Mouse (Mus musculus) liver, embryonic 11.5 days (tissue): ENCODE measurements around the gene Slc24a2. TPM values are rescaled to one million over a fixed set of nuclear protein-coding genes. Genes with fewer than 3 reads are reported as not detected.

Experiments used
- ATAC-seq: fragments of 200-750 bp; cut with Nextera tagmentation; replicated peaks from 2 replicates; pipeline ENCODE4 v1.8.0; 2017; ENCODE audit warnings: moderate number of reproducible peaks, mild to moderate bottlenecking, moderate TSS enrichment, moderate library complexity; ENCODE audit not compliant: low FRiP score
- DNase-seq: peaks from one replicate; pipeline ENCODE4 v3.0.0-alpha.2; 2017; ENCODE audit warnings: low spot score
- H3K27ac ChIP-seq: fragments of 300-500 bp; sonication (generic); 2 replicates; pipeline ENCODE4 v1.5.1; 2014; ENCODE audit warnings: mild to moderate bottlenecking, low read depth, low read length, control low read depth
- H3K27me3 ChIP-seq: fragments of 300-500 bp; sonication (generic); replicated peaks from 2 replicates; pipeline ENCODE4 v1.6.1; 2014; ENCODE audit warnings: low read length, mixed read lengths; ENCODE audit not compliant: control insufficient read depth, insufficient read depth
- H3K36me3 ChIP-seq: fragments of 300-500 bp; sonication (generic); 2 replicates; pipeline ENCODE4 v1.6.1; 2014; ENCODE audit warnings: mild to moderate bottlenecking, low read length, moderate library complexity, mixed read lengths; ENCODE audit not compliant: control insufficient read depth, insufficient read depth
- H3K4me1 ChIP-seq: fragments of 300-500 bp; sonication (generic); replicated peaks from 2 replicates; pipeline ENCODE4 v1.6.1; 2014; ENCODE audit warnings: low read length, mixed read lengths; ENCODE audit not compliant: control insufficient read depth, insufficient read depth
- H3K4me2 ChIP-seq: fragments of 300-500 bp; sonication (generic); 2 replicates; pipeline ENCODE4 v1.6.1; 2014; ENCODE audit warnings: mild to moderate bottlenecking, control low read depth, moderate library complexity
- H3K4me3 ChIP-seq: fragments of 300-500 bp; sonication (generic); 2 replicates; pipeline ENCODE4 v1.5.1; 2014; ENCODE audit warnings: low read depth, low read length, control low read depth
- H3K9ac ChIP-seq: fragments of 300-500 bp; sonication (generic); 2 replicates; pipeline ENCODE4 v1.6.1; 2014; ENCODE audit warnings: low read depth, low read length, control low read depth
- H3K9me3 ChIP-seq: fragments of 300-500 bp; sonication (generic); 2 replicates; pipeline ENCODE4 v1.6.1; 2016; ENCODE audit warnings: low read length, inconsistent platforms, mixed read lengths; ENCODE audit not compliant: control insufficient read depth
- whole genome bisulfite sequencing: fragments of 180-500 bp; shearing (Covaris S2); extraction: QIAGEN DNeasy Blood & Tissue Kit; methylation state at CpG from one replicate; pipeline ENCODE4 v1.1.7; 2014; 5-methylcytosine and 5-hydroxymethylcytosine counted together
- polyA plus RNA-seq: library from polyadenylated mRNA; unstranded; fragments of >200 nt; fragmentation: Nextera tagmentation; extraction: Ambion mirVana; gene quantifications from 2 replicates; pipeline ENCODE4 v1.2.1, GENCODE M21; 2014

The Slc24a2 gene
- polyA plus RNA-seq, 1 experiment from 2014 or later, result 0.34 TPM

DNA sequence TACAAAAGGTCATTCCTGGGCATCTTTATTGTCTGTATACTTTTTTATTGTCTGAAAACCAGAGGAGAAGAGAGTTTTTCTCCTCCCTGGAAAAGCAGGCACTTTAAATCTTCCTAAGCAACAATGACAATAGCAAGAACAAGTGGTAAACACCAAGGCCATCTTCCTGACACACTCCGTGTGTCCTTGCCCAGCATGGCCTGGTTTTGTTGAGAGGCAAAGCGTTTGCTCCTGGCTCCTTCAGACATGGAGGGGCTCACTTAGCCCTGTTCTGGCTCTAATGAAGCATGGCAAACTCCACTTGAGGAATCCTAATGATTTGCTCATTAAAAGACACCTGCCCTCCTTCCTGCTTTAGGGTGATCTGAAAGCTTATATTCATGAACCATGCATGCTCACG is 162.2 kb downstream of the Slc24a2 start:
- no peaks in the 10 kb centered on the region for H3K9me3 ChIP-seq
- no peak overlapping the region for H3K9ac ChIP-seq
- no peaks in the 10 kb centered on the region for H3K27me3 ChIP-seq
- H3K4me2 ChIP-seq, result no peak overlapping the region
- ATAC-seq (no peak), DNase-seq (no peak)
- no peaks in the 10 kb centered on the region for H3K36me3 ChIP-seq
- H3K27ac ChIP-seq, result no peak overlapping the region
- WGBS, result 67% methylated on average over 3 of the region's 3 CpGs
- no peaks in the 10 kb centered on the region for H3K4me1 ChIP-seq
- H3K4me3 ChIP-seq, result no peak overlapping the region

- Histone ChIP-seq H3K4me3 (no peak overlapping the region), H3K27me3 (no peaks in the 10 kb centered on the region), H3K9ac (no peak overlapping the region), H3K9me3 (no peaks in the 10 kb centered on the region), H3K27ac (no peak overlapping the region), H3K36me3 (no peaks in the 10 kb centered on the region), H3K4me2 (no peak overlapping the region), H3K4me1 (no peaks in the 10 kb centered on the region)
- DNase-seq (no peak), ATAC-seq (no peak)
- WGBS, result 73% methylated on average over 5 of the region's 5 CpGs
These were observed 165.1 kb downstream of the Slc24a2 start for GRCm38 (mm10) chr4:87065227-87065626.

DNA sequence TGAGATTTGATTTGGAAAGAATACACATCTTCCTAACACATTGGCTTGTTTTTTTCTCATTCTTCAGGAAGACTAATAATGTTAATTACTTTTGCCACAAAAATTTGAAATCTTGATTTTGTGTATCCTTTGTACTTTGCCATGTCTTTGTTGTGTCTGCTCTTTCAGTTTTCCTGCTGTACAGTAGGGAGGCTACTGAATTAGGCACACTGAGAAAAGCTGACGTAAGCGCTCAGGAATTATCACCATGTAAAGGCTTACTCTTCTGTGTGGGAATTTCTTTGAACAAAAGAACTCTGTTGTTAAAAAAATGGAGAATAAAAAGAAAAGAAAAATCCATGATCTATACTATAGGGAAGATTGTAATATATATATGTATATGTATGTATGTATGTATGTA is 165.7 kb downstream of the Slc24a2 start:
- no peaks in the 10 kb centered on the region for H3K27me3 ChIP-seq
- no peaks in the 10 kb centered on the region for H3K4me1 ChIP-seq
- ATAC-seq, result no peak

GRCm38 (mm10) chr4:87062771-87063253 is 167.5 kb downstream of the Slc24a2 start:
- H3K27me3 ChIP-seq, result no peaks in the 10 kb centered on the region
- WGBS, result 68% methylated on average over 6 of the region's 6 CpGs
- no peaks in the 10 kb centered on the region for H3K4me1 ChIP-seq
- no peak for ATAC-seq
- no peak for DNase-seq
- H3K4me3 ChIP-seq, result no peak overlapping the region
- H3K4me2 ChIP-seq, result no peak overlapping the region
- no peak overlapping the region for H3K27ac ChIP-seq
- H3K36me3 ChIP-seq, result no peaks in the 10 kb centered on the region
- no peaks in the 10 kb centered on the region for H3K9me3 ChIP-seq
- H3K9ac ChIP-seq, result no peak overlapping the region

More for the DNA sequence above, 165.7 kb downstream of the Slc24a2 start:
- H3K9me3 ChIP-seq, result no peaks in the 10 kb centered on the region
- H3K27ac ChIP-seq, result no peak overlapping the region
- H3K4me2 ChIP-seq, result no peak overlapping the region
- H3K9ac ChIP-seq, result no peak overlapping the region
- 88% methylated on average over 2 of the region's 2 CpGs for WGBS
- no peak for DNase-seq
- no peaks in the 10 kb centered on the region for H3K36me3 ChIP-seq
- H3K4me3 ChIP-seq, result no peak overlapping the region

DNA sequence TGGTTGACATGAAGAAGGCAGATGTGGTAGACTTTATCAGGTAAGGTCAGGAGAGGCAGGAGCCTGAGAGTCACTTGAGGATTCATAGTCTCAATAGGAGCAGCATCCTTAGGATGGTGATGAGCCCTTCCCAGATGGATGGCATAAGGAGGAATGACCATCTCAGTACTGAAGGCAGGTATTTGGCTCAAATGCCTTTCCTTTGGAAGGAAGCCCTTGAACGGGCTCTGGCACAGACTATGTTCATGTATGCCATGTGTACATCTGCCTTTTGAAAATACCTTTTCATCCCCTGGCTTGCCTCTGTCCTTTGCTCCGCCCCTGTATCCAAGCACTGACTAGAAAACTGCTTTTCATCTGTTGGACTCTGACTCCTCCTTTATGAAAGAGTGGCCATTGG is 168.6 kb downstream of the Slc24a2 start:
- no peak overlapping the region for H3K9ac ChIP-seq
- H3K4me1 ChIP-seq, result no peaks in the 10 kb centered on the region
- DNase-seq, result no peak
- no peak overlapping the region for H3K27ac ChIP-seq
- WGBS, result 80% methylated on average over 2 of the region's 2 CpGs
- H3K27me3 ChIP-seq, result no peaks in the 10 kb centered on the region
- no peak overlapping the region for H3K4me2 ChIP-seq
- H3K36me3 ChIP-seq, result no peaks in the 10 kb centered on the region
- H3K9me3 ChIP-seq, result no peaks in the 10 kb centered on the region
- no peak overlapping the region for H3K4me3 ChIP-seq
- ATAC-seq, result no peak

DNA sequence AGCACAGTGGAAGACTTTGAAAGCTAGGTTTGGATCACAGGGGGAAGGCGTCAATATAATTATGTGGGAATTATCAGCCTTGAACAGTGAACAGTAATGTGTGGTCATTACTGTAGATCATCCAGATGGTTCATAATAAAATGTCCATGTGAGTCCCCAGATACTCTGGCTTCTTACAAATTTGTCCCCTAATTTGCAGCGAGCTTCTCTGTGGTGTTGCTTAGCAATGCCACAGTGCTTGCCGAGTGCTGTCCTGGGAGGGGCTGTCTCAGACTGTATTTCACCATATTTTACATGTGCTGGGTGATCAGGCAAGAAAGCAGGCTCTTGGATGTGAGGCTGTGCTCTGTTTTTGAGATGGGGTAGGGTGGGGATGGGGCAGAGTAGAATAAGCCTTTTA is 172.7 kb downstream of the Slc24a2 start:
- H3K4me1 ChIP-seq, result no peaks in the 10 kb centered on the region
- H3K9ac ChIP-seq, result no peak overlapping the region
- 71% methylated on average over 3 of the region's 3 CpGs for WGBS
- no peak for ATAC-seq
- no peak for DNase-seq
- H3K27ac ChIP-seq, result no peak overlapping the region
- no peak overlapping the region for H3K4me3 ChIP-seq
- H3K27me3 ChIP-seq, result no peaks in the 10 kb centered on the region
- no peak overlapping the region for H3K4me2 ChIP-seq
- no peaks in the 10 kb centered on the region for H3K9me3 ChIP-seq
- H3K36me3 ChIP-seq, result no peaks in the 10 kb centered on the region

DNA sequence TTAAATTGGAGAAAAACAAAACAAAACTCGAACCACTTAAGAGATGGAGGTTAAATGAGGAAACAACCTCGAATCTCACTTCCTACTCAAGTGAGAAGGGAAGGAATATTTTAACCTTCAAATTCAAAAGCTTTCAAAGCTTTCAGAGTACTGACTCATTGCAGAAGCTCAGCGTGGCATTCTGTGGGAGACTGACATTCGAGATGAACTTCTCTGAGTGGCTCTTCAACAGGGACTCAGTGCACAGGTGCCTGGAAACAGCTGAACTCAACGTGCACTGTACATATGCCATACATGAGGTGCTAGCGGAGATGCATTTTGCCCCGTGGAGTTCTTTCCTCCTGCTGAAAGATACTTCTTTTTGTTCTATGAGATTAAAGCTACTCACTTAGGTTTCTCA is 174.5 kb downstream of the Slc24a2 start:
- 66% methylated on average over 7 of the region's 7 CpGs for WGBS

GRCm38 (mm10) chr4:87052881-87053280 is 177.4 kb downstream of the Slc24a2 start:
- no peak overlapping the region for H3K9ac ChIP-seq
- ATAC-seq, result no peak
- H3K27ac ChIP-seq, result no peak overlapping the region
- DNase-seq, result no peak
- H3K27me3 ChIP-seq, result no peaks in the 10 kb centered on the region
- H3K4me1 ChIP-seq, result no peaks in the 10 kb centered on the region
- no peak overlapping the region for H3K4me2 ChIP-seq
- H3K36me3 ChIP-seq, result no peaks in the 10 kb centered on the region
- WGBS, result 81% methylated on average over 5 of the region's 5 CpGs
- no peaks in the 10 kb centered on the region for H3K9me3 ChIP-seq
- H3K4me3 ChIP-seq, result no peak overlapping the region

More for the DNA sequence above, 174.5 kb downstream of the Slc24a2 start:
- Histone ChIP-seq H3K4me1 (no peaks in the 10 kb centered on the region), H3K27me3 (no peaks in the 10 kb centered on the region), H3K27ac (no peak overlapping the region), H3K4me3 (no peak overlapping the region), H3K36me3 (no peaks in the 10 kb centered on the region), H3K9ac (no peak overlapping the region), H3K4me2 (no peak overlapping the region), H3K9me3 (no peaks in the 10 kb centered on the region)
- no peak for DNase-seq
- ATAC-seq, result no peak

DNA sequence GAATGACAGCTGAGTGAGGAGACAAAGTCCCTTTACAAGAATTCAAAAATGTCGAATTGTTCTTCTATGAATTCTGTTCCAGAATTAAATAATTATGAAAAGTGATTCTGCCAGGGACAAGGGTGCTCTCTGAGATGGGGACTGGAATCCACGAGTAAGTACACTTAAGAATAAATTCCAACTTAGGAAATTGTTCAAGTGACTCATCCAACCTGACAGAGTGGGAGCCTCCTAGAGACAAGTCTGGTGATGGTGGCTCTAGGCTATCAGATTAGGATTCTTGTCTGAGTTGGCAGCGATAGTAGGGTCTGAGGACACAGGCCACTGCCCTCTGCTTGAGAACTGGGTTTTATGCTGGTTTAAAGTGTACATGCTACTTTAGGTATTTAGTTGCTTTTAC is 181.2 kb downstream of the Slc24a2 start:
- Histone ChIP-seq H3K4me2 (no peak overlapping the region), H3K27me3 (no peaks in the 10 kb centered on the region), H3K36me3 (no peaks in the 10 kb centered on the region), H3K4me3 (no peak overlapping the region), H3K9ac (no peak overlapping the region), H3K9me3 (no peaks in the 10 kb centered on the region), H3K4me1 (no peaks in the 10 kb centered on the region), H3K27ac (no peak overlapping the region)
- 62% methylated on average over 3 of the region's 3 CpGs for WGBS
- ATAC-seq (no peak), DNase-seq (no peak)
